ENCODE assay signal across 16 mouse cellular contexts in genomic region chr5:27275871-27276270, GRCm38 (mm10).
"Had no signal": no experiment of that assay in that cellular context is flagged by ENCODE, and none has a peak within 500 bp of the region (broad histone marks: within the 10 kb centered on the region; RNA-seq: fewer than 3 reads in every experiment).

No protein-coding gene starts in this region.

- H3K4me3 ChIP-seq: neural tube, embryonic 13.5 days; neural tube, embryonic 15.5 days; stomach, embryonic 15.5 days had no signal

- H3K9me3 ChIP-seq: neural tube, embryonic 13.5 days; neural tube, embryonic 15.5 days; stomach, embryonic 15.5 days had no signal

- H3K4me2 ChIP-seq: neural tube, embryonic 13.5 days; neural tube, embryonic 15.5 days; stomach, embryonic 15.5 days had no signal

- H3K9ac ChIP-seq: neural tube, embryonic 13.5 days; neural tube, embryonic 15.5 days; stomach, embryonic 15.5 days had no signal

- DNase-seq: retina, postnatal 1 day; right cerebral cortex, adult 18-20 months; right cerebral cortex, postnatal 14 days; right cerebral cortex, postnatal 25 days; right cerebral cortex, postnatal 4 days; spleen, adult 18-20 months; thymus, adult 18-20 months; thymus, adult 2 months; thymus, postnatal 14 days; thymus, postnatal 25 days; thymus, postnatal 36 days; thymus, postnatal 4 days had no signal

- H3K4me1 ChIP-seq: stomach, embryonic 15.5 days had no signal

- H3K27ac ChIP-seq: neural tube, embryonic 13.5 days; neural tube, embryonic 15.5 days; stomach, embryonic 15.5 days; stomach, postnatal 0 days had no signal

- H3K27me3 ChIP-seq: neural tube, embryonic 13.5 days; neural tube, embryonic 15.5 days; stomach, embryonic 15.5 days had no signal

- H3K36me3 ChIP-seq: neural tube, embryonic 13.5 days; neural tube, embryonic 15.5 days; stomach, embryonic 15.5 days had no signal
